In genomic region chr3:129646781-129647180, GRCm38 (mm10) we compare ENCODE assay signal across 21 mouse cellular contexts.
DNase-seq lines count a peak whose midpoint lies in the region; ATAC-seq and TF ChIP-seq lines count a peak whose summit lies in the region.
"Had no signal": no experiment of that assay in that cellular context is flagged by ENCODE, and none has a peak within 500 bp of the region (broad histone marks: within the 10 kb centered on the region; RNA-seq: fewer than 3 reads in every experiment).

No protein-coding gene starts in this region.

- no peak overlapping the region for H3K9ac ChIP-seq in hindbrain, embryonic 14.5 days
- H3K9ac ChIP-seq in hindbrain, embryonic 12.5 days: no peak overlapping the region
- H3K9ac ChIP-seq in lung, embryonic 14.5 days: no peak overlapping the region
- H3K9ac ChIP-seq in lung, postnatal 0 days (replicated peaks; ENCODE audit: low read depth): no peak overlapping the region
- no peak overlapping the region for H3K9ac ChIP-seq in limb, embryonic 15.5 days
- no peak overlapping the region for H3K9ac ChIP-seq in intestine, embryonic 16.5 days (ENCODE audit: low read depth, low read length)
- H3K9ac ChIP-seq: embryonic facial prominence, embryonic 13.5 days; forebrain, embryonic 13.5 days; forebrain, postnatal 0 days; heart, embryonic 12.5 days; hindbrain, embryonic 15.5 days; intestine, embryonic 15.5 days had no signal

- TF ChIP-seq EP300 in lung, postnatal 0 days (IDR thresholded peaks at IDR 0.05): no peak

- no peak overlapping the region for H3K4me2 ChIP-seq in hindbrain, embryonic 14.5 days (replicated peaks)
- H3K4me2 ChIP-seq in hindbrain, embryonic 12.5 days (replicated peaks): no peak overlapping the region
- H3K4me2 ChIP-seq in lung, embryonic 14.5 days: no peak overlapping the region
- no peak overlapping the region for H3K4me2 ChIP-seq in lung, postnatal 0 days (replicated peaks; ENCODE audit: low read depth, low read length)
- 0 out of 2 replicates have a peak overlapping the region, but pooled peaks have one; percentile 2 for H3K4me2 ChIP-seq in limb, embryonic 15.5 days
- H3K4me2 ChIP-seq in intestine, embryonic 16.5 days (ENCODE audit: low read depth, low read length): no peak overlapping the region
- H3K4me2 ChIP-seq: embryonic facial prominence, embryonic 13.5 days; forebrain, embryonic 13.5 days; heart, embryonic 12.5 days; hindbrain, embryonic 15.5 days; intestine, embryonic 15.5 days had no signal

- no peaks in the 10 kb centered on the region; the same call in 1 of the 2 replicates for H3K4me1 ChIP-seq in hindbrain, embryonic 14.5 days (replicated peaks; ENCODE audit: control insufficient read depth, insufficient read depth, low read length)
- H3K4me1 ChIP-seq in hindbrain, embryonic 12.5 days: peaks cover 7% of the 10 kb centered on the region
- 0 out of 2 replicates have a peak, but pooled peaks cover 9% of the 10 kb centered on the region for H3K4me1 ChIP-seq in lung, embryonic 14.5 days (ENCODE audit: insufficient read depth)
- H3K4me1 ChIP-seq in lung, postnatal 0 days (ENCODE audit: insufficient read depth, low read depth, low read length): no peaks in the 10 kb centered on the region
- H3K4me1 ChIP-seq in limb, embryonic 15.5 days: peaks cover 31% of the 10 kb centered on the region
- H3K4me1 ChIP-seq in intestine, embryonic 16.5 days (ENCODE audit: control insufficient read depth, insufficient read depth, low read length): 0 out of 2 replicates have a peak, but pooled peaks cover 5% of the 10 kb centered on the region
- H3K4me1 ChIP-seq: hindbrain, embryonic 15.5 days had no signal

- no peak overlapping the region for H3K4me3 ChIP-seq in hindbrain, embryonic 14.5 days (replicated peaks; ENCODE audit: low read length)
- no peak overlapping the region for H3K4me3 ChIP-seq in hindbrain, embryonic 12.5 days
- H3K4me3 ChIP-seq in lung, embryonic 14.5 days (ENCODE audit: low read depth, low read length): no peak overlapping the region
- no peak overlapping the region for H3K4me3 ChIP-seq in lung, postnatal 0 days (ENCODE audit: low read depth, low read length)
- no peak overlapping the region for H3K4me3 ChIP-seq in limb, embryonic 15.5 days
- no peak overlapping the region for H3K4me3 ChIP-seq in intestine, embryonic 16.5 days (ENCODE audit: low read length)
- H3K4me3 ChIP-seq: embryonic facial prominence, embryonic 13.5 days; forebrain, embryonic 13.5 days; heart, embryonic 12.5 days; hindbrain, embryonic 15.5 days; intestine, embryonic 15.5 days had no signal

- no peaks in the 10 kb centered on the region for H3K36me3 ChIP-seq in hindbrain, embryonic 14.5 days (replicated peaks; ENCODE audit: control insufficient read depth, insufficient read depth)
- H3K36me3 ChIP-seq in hindbrain, embryonic 12.5 days: no peaks in the 10 kb centered on the region
- no peaks in the 10 kb centered on the region for H3K36me3 ChIP-seq in lung, embryonic 14.5 days (ENCODE audit: insufficient read depth)
- H3K36me3 ChIP-seq in lung, postnatal 0 days (ENCODE audit: insufficient read depth, low read length): no peaks in the 10 kb centered on the region
- no peaks in the 10 kb centered on the region for H3K36me3 ChIP-seq in limb, embryonic 15.5 days
- no peaks in the 10 kb centered on the region for H3K36me3 ChIP-seq in intestine, embryonic 16.5 days (ENCODE audit: control insufficient read depth, insufficient read depth, low read length)
- H3K36me3 ChIP-seq: embryonic facial prominence, embryonic 13.5 days; G1E; heart, embryonic 12.5 days; hindbrain, embryonic 15.5 days; intestine, embryonic 15.5 days had no signal

- no peak for ATAC-seq in hindbrain, embryonic 14.5 days (ENCODE audit: low FRiP score)
- no peak for ATAC-seq in hindbrain, embryonic 12.5 days (ENCODE audit: low FRiP score)
- no peak for ATAC-seq in lung, embryonic 14.5 days (ENCODE audit: insufficient read depth)
- no peak for ATAC-seq in lung, postnatal 0 days
- no peak; the same call in 1 of the 2 replicates for ATAC-seq in limb, embryonic 15.5 days (ENCODE audit: insufficient number of reproducible peaks, low FRiP score, low TSS enrichment, low read depth)
- ATAC-seq in intestine, embryonic 16.5 days: no peak
- ATAC-seq: CD4-positive, CD25-positive, alpha-beta regulatory T cell, adult 4 months; forebrain, postnatal 0 days; intestine, embryonic 15.5 days had no signal

- DNase-seq in hindbrain, embryonic 14.5 days (ENCODE audit: low spot score): peak; percentile 28
- peak; percentile 82 for DNase-seq in lung, embryonic 14.5 days
- no peak for DNase-seq in lung, postnatal 0 days (ENCODE audit: low spot score)
- peak; percentile 9 for DNase-seq in NIH3T3 (ENCODE audit: low read depth)
- DNase-seq: adrenal gland, postnatal 10 days; B cell, adult 2 months; cerebellum, adult 11-12 months; cerebellum, adult 9-10 months; cerebellum, postnatal 25 days; forebrain, postnatal 0 days; gastrocnemius, postnatal 14 days had no signal

- TF ChIP-seq CTCF in lung, embryonic 14.5 days (IDR thresholded peaks at IDR 0.05; ENCODE audit: low read depth): no peak
- TF ChIP-seq CTCF in lung, postnatal 0 days (IDR thresholded peaks at IDR 0.05): no peak

- H3K27ac ChIP-seq in hindbrain, embryonic 14.5 days: no peak overlapping the region
- no peak overlapping the region for H3K27ac ChIP-seq in hindbrain, embryonic 12.5 days
- H3K27ac ChIP-seq in lung, embryonic 14.5 days (ENCODE audit: low read depth): no peak overlapping the region
- H3K27ac ChIP-seq in lung, postnatal 0 days (ENCODE audit: low read length): no peak overlapping the region
- no peak overlapping the region for H3K27ac ChIP-seq in limb, embryonic 15.5 days
- no peak overlapping the region for H3K27ac ChIP-seq in intestine, embryonic 16.5 days (ENCODE audit: low read length)
- H3K27ac ChIP-seq: embryonic facial prominence, embryonic 13.5 days; forebrain, embryonic 13.5 days; hindbrain, embryonic 15.5 days; intestine, embryonic 15.5 days had no signal

- H3K9me3 ChIP-seq in hindbrain, embryonic 14.5 days (ENCODE audit: control insufficient read depth, low read length): no peaks in the 10 kb centered on the region
- H3K9me3 ChIP-seq in hindbrain, embryonic 12.5 days (replicated peaks): no peaks in the 10 kb centered on the region
- H3K9me3 ChIP-seq in lung, embryonic 14.5 days (ENCODE audit: low read depth, low read length): no peaks in the 10 kb centered on the region
- no peaks in the 10 kb centered on the region for H3K9me3 ChIP-seq in lung, postnatal 0 days (ENCODE audit: low read length)
- no peaks in the 10 kb centered on the region for H3K9me3 ChIP-seq in limb, embryonic 15.5 days
- no peaks in the 10 kb centered on the region for H3K9me3 ChIP-seq in intestine, embryonic 16.5 days (ENCODE audit: control insufficient read depth, low read length)
- H3K9me3 ChIP-seq: embryonic facial prominence, embryonic 13.5 days; forebrain, embryonic 13.5 days; G1E; heart, embryonic 12.5 days; hindbrain, embryonic 15.5 days; intestine, embryonic 15.5 days had no signal

- WGBS in hindbrain, embryonic 14.5 days: 74% methylated on average over 5 of the region's 5 CpGs
- WGBS in hindbrain, embryonic 12.5 days: 75% methylated on average over 5 of the region's 5 CpGs
- WGBS in lung, embryonic 14.5 days: 41% methylated on average over 5 of the region's 5 CpGs
- 47% methylated on average over 5 of the region's 5 CpGs for WGBS in lung, postnatal 0 days
- 40% methylated on average over 5 of the region's 5 CpGs for WGBS in limb, embryonic 15.5 days
- WGBS in intestine, embryonic 16.5 days: 65% methylated on average over 5 of the region's 5 CpGs

- H3K27me3 ChIP-seq in hindbrain, embryonic 14.5 days (ENCODE audit: control insufficient read depth, insufficient read depth, low read length): no peaks in the 10 kb centered on the region
- H3K27me3 ChIP-seq in hindbrain, embryonic 12.5 days: no peaks in the 10 kb centered on the region
- no peaks in the 10 kb centered on the region for H3K27me3 ChIP-seq in lung, embryonic 14.5 days (ENCODE audit: insufficient read depth, low read length)
- H3K27me3 ChIP-seq in lung, postnatal 0 days (replicated peaks; ENCODE audit: insufficient read depth, low read length): no peaks in the 10 kb centered on the region
- H3K27me3 ChIP-seq in limb, embryonic 15.5 days: no peaks in the 10 kb centered on the region
- H3K27me3 ChIP-seq in intestine, embryonic 16.5 days (replicated peaks; ENCODE audit: control insufficient read depth, insufficient read depth, low read length): no peaks in the 10 kb centered on the region
- H3K27me3 ChIP-seq: embryonic facial prominence, embryonic 13.5 days; forebrain, embryonic 13.5 days; heart, embryonic 12.5 days; hindbrain, embryonic 15.5 days; intestine, embryonic 15.5 days had no signal
